Mouse (Mus musculus): ENCODE results near the gene Gpalpp1. TPM values are rescaled to one million over a fixed set of nuclear protein-coding genes. Genes with fewer than 3 reads are reported as not detected.

The Gpalpp1 gene
- polyA plus RNA-seq, 1 experiment from 2014 or later = 20.3 TPM

- Histone ChIP-seq H3K4me1 (ENCODE audit: control insufficient read depth, insufficient read depth, low read length) (no peaks in the 10 kb centered on the region; the same call in 1 of the 2 replicates), H3K4me3 (ENCODE audit: low read depth, low read length) (no peak overlapping the region), H3K9me3 (ENCODE audit: control insufficient read depth, low read length) (no peaks in the 10 kb centered on the region), H3K4me2 (ENCODE audit: low read depth) (no peak overlapping the region), H3K36me3 (ENCODE audit: control insufficient read depth, insufficient read depth, low read length) (no peaks in the 10 kb centered on the region), H3K9ac (ENCODE audit: low read length) (no peak overlapping the region), H3K27ac (ENCODE audit: low read depth, low read length) (no peak overlapping the region), H3K27me3 (ENCODE audit: control insufficient read depth, insufficient read depth, low read length) (no peaks in the 10 kb centered on the region)
- DNase-seq (ENCODE audit: low spot score) = peak; percentile 24
- WGBS = 37% methylated on average over 13 of the region's 13 CpGs
- ATAC-seq (ENCODE audit: insufficient read depth, low FRiP score, low TSS enrichment) = no peak
Measured at GRCm38 (mm10) chr14:76149531-76150179, 39.1 kb upstream of the Gpalpp1 start.

- ATAC-seq (ENCODE audit: insufficient read depth, low FRiP score, low TSS enrichment) = no peak
Measured at GRCm38 (mm10) chr14:76148294-76148693, 37.7 kb upstream of the Gpalpp1 start.

GRCm38 (mm10) chr14:76147061-76147460 is 36.5 kb upstream of the Gpalpp1 start:
- 79% methylated on average over 6 of the region's 6 CpGs for WGBS
- Histone ChIP-seq H3K4me1 (ENCODE audit: control insufficient read depth, insufficient read depth, low read length) (no peaks in the 10 kb centered on the region; the same call in 1 of the 2 replicates), H3K36me3 (ENCODE audit: control insufficient read depth, insufficient read depth, low read length) (no peaks in the 10 kb centered on the region), H3K27ac (ENCODE audit: low read depth, low read length) (no peak overlapping the region), H3K9ac (ENCODE audit: low read length) (no peak overlapping the region), H3K4me2 (ENCODE audit: low read depth) (no peak overlapping the region), H3K9me3 (ENCODE audit: control insufficient read depth, low read length) (no peaks in the 10 kb centered on the region), H3K27me3 (ENCODE audit: control insufficient read depth, insufficient read depth, low read length) (no peaks in the 10 kb centered on the region), H3K4me3 (ENCODE audit: low read depth, low read length) (no peak overlapping the region)
- ATAC-seq (ENCODE audit: insufficient read depth, low FRiP score, low TSS enrichment) = no peak
- no peak for DNase-seq (ENCODE audit: low spot score)

More at GRCm38 (mm10) chr14:76148294-76148693, 37.7 kb upstream of the Gpalpp1 start:
- Histone ChIP-seq H3K27me3 (ENCODE audit: control insufficient read depth, insufficient read depth, low read length) (no peaks in the 10 kb centered on the region), H3K36me3 (ENCODE audit: control insufficient read depth, insufficient read depth, low read length) (no peaks in the 10 kb centered on the region), H3K9ac (ENCODE audit: low read length) (no peak overlapping the region), H3K9me3 (ENCODE audit: control insufficient read depth, low read length) (no peaks in the 10 kb centered on the region), H3K4me2 (ENCODE audit: low read depth) (no peak overlapping the region), H3K4me1 (ENCODE audit: control insufficient read depth, insufficient read depth, low read length) (no peaks in the 10 kb centered on the region; the same call in 1 of the 2 replicates), H3K4me3 (ENCODE audit: low read depth, low read length) (no peak overlapping the region), H3K27ac (ENCODE audit: low read depth, low read length) (no peak overlapping the region)
- WGBS = 91% methylated on average over 10 of the region's 10 CpGs
- DNase-seq (ENCODE audit: low spot score) = no peak

- no peak overlapping the region for H3K27ac ChIP-seq (ENCODE audit: low read depth, low read length)
- H3K4me3 ChIP-seq (ENCODE audit: low read depth, low read length) = no peak overlapping the region
- no peak overlapping the region for H3K4me2 ChIP-seq (ENCODE audit: low read depth)
- ATAC-seq (ENCODE audit: insufficient read depth, low FRiP score, low TSS enrichment) (no peak), DNase-seq (ENCODE audit: low spot score) (no peak)
- WGBS = 69% methylated on average over 7 of the region's 7 CpGs
- no peaks in the 10 kb centered on the region for H3K9me3 ChIP-seq (ENCODE audit: control insufficient read depth, low read length)
- no peaks in the 10 kb centered on the region for H3K36me3 ChIP-seq (ENCODE audit: control insufficient read depth, insufficient read depth, low read length)
- no peaks in the 10 kb centered on the region for H3K27me3 ChIP-seq (ENCODE audit: control insufficient read depth, insufficient read depth, low read length)
- no peaks in the 10 kb centered on the region for H3K4me1 ChIP-seq (ENCODE audit: control insufficient read depth, insufficient read depth, low read length)
- no peak overlapping the region for H3K9ac ChIP-seq (ENCODE audit: low read length)
Measured at GRCm38 (mm10) chr14:76145868-76146267, 35.3 kb upstream of the Gpalpp1 start.

GRCm38 (mm10) chr14:76145248-76145647 is 34.7 kb upstream of the Gpalpp1 start:
- Histone ChIP-seq H3K9ac (ENCODE audit: low read length) (no peak overlapping the region), H3K4me2 (ENCODE audit: low read depth) (no peak overlapping the region), H3K36me3 (ENCODE audit: control insufficient read depth, insufficient read depth, low read length) (no peaks in the 10 kb centered on the region), H3K4me3 (ENCODE audit: low read depth, low read length) (no peak overlapping the region), H3K9me3 (ENCODE audit: control insufficient read depth, low read length) (no peaks in the 10 kb centered on the region), H3K27me3 (ENCODE audit: control insufficient read depth, insufficient read depth, low read length) (no peaks in the 10 kb centered on the region), H3K4me1 (ENCODE audit: control insufficient read depth, insufficient read depth, low read length) (no peaks in the 10 kb centered on the region), H3K27ac (ENCODE audit: low read depth, low read length) (no peak overlapping the region)
- no peak for ATAC-seq (ENCODE audit: insufficient read depth, low FRiP score, low TSS enrichment)
- no peak for DNase-seq (ENCODE audit: low spot score)
- WGBS = 90% methylated on average over 1 of the region's 1 CpGs

- Histone ChIP-seq H3K27me3 (ENCODE audit: control insufficient read depth, insufficient read depth, low read length) (no peaks in the 10 kb centered on the region), H3K27ac (ENCODE audit: low read depth, low read length) (no peak overlapping the region), H3K4me1 (ENCODE audit: control insufficient read depth, insufficient read depth, low read length) (no peaks in the 10 kb centered on the region), H3K36me3 (ENCODE audit: control insufficient read depth, insufficient read depth, low read length) (peaks cover 14% of the 10 kb centered on the region), H3K4me2 (ENCODE audit: low read depth) (no peak overlapping the region), H3K9me3 (ENCODE audit: control insufficient read depth, low read length) (no peaks in the 10 kb centered on the region), H3K4me3 (ENCODE audit: low read depth, low read length) (no peak overlapping the region), H3K9ac (ENCODE audit: low read length) (no peak overlapping the region)
- ATAC-seq (ENCODE audit: insufficient read depth, low FRiP score, low TSS enrichment) = no peak
- DNase-seq (ENCODE audit: low spot score) = no peak
- WGBS = 91% methylated on average over 4 of the region's 4 CpGs
Measured at GRCm38 (mm10) chr14:76134975-76135374, 24.4 kb upstream of the Gpalpp1 start.

- Histone ChIP-seq H3K27me3 (ENCODE audit: control insufficient read depth, insufficient read depth, low read length) (no peaks in the 10 kb centered on the region), H3K9ac (ENCODE audit: low read length) (no peak overlapping the region), H3K27ac (ENCODE audit: low read depth, low read length) (no peak overlapping the region), H3K4me3 (ENCODE audit: low read depth, low read length) (no peak overlapping the region), H3K4me2 (ENCODE audit: low read depth) (no peak overlapping the region), H3K9me3 (ENCODE audit: control insufficient read depth, low read length) (no peaks in the 10 kb centered on the region), H3K4me1 (ENCODE audit: control insufficient read depth, insufficient read depth, low read length) (no peaks in the 10 kb centered on the region), H3K36me3 (ENCODE audit: control insufficient read depth, insufficient read depth, low read length) (peaks cover 21% of the 10 kb centered on the region)
- DNase-seq (ENCODE audit: low spot score) (no peak), ATAC-seq (ENCODE audit: insufficient read depth, low FRiP score, low TSS enrichment) (no peak)
- WGBS = 92% methylated on average over 4 of the region's 4 CpGs
Measured at GRCm38 (mm10) chr14:76128174-76128573, 17.6 kb upstream of the Gpalpp1 start.

- H3K36me3 ChIP-seq (ENCODE audit: control insufficient read depth, insufficient read depth, low read length) = peaks cover 17% of the 10 kb centered on the region
- no peaks in the 10 kb centered on the region for H3K9me3 ChIP-seq (ENCODE audit: control insufficient read depth, low read length)
- no peaks in the 10 kb centered on the region for H3K4me1 ChIP-seq (ENCODE audit: control insufficient read depth, insufficient read depth, low read length)
- no peak overlapping the region for H3K27ac ChIP-seq (ENCODE audit: low read depth, low read length)
- no peak overlapping the region for H3K4me3 ChIP-seq (ENCODE audit: low read depth, low read length)
- no peak overlapping the region for H3K9ac ChIP-seq (ENCODE audit: low read length)
- 89% methylated on average over 3 of the region's 3 CpGs for WGBS
- no peaks in the 10 kb centered on the region for H3K27me3 ChIP-seq (ENCODE audit: control insufficient read depth, insufficient read depth, low read length)
- no peak for ATAC-seq (ENCODE audit: insufficient read depth, low FRiP score, low TSS enrichment)
- no peak overlapping the region for H3K4me2 ChIP-seq (ENCODE audit: low read depth)
- DNase-seq (ENCODE audit: low spot score) = no peak
Measured at GRCm38 (mm10) chr14:76127311-76127710, 16.8 kb upstream of the Gpalpp1 start.

GRCm38 (mm10) chr14:76122663-76123058 is 12.1 kb upstream of the Gpalpp1 start:
- peaks cover 11% of the 10 kb centered on the region for H3K36me3 ChIP-seq (ENCODE audit: control insufficient read depth, insufficient read depth, low read length)
- H3K4me3 ChIP-seq (ENCODE audit: low read depth, low read length) = no peak overlapping the region
- no peak for ATAC-seq (ENCODE audit: insufficient read depth, low FRiP score, low TSS enrichment)

More at GRCm38 (mm10) chr14:76122663-76123058, 12.1 kb upstream of the Gpalpp1 start:
- whole genome bisulfite sequencing = 91% methylated on average over 8 of the region's 8 CpGs
- H3K9ac ChIP-seq (ENCODE audit: low read length) = no peak overlapping the region
- no peak overlapping the region for H3K4me2 ChIP-seq (ENCODE audit: low read depth)
- no peaks in the 10 kb centered on the region for H3K27me3 ChIP-seq (ENCODE audit: control insufficient read depth, insufficient read depth, low read length)
- H3K4me1 ChIP-seq (ENCODE audit: control insufficient read depth, insufficient read depth, low read length) = no peaks in the 10 kb centered on the region
- H3K9me3 ChIP-seq (ENCODE audit: control insufficient read depth, low read length) = no peaks in the 10 kb centered on the region
- DNase-seq (ENCODE audit: low spot score) = no peak
- H3K27ac ChIP-seq (ENCODE audit: low read depth, low read length) = no peak overlapping the region

Data from neural tube, embryonic 11.5 days (tissue).